Comparison of ENCODE assay signal across 8 mouse cellular contexts in the genomic region with DNA sequence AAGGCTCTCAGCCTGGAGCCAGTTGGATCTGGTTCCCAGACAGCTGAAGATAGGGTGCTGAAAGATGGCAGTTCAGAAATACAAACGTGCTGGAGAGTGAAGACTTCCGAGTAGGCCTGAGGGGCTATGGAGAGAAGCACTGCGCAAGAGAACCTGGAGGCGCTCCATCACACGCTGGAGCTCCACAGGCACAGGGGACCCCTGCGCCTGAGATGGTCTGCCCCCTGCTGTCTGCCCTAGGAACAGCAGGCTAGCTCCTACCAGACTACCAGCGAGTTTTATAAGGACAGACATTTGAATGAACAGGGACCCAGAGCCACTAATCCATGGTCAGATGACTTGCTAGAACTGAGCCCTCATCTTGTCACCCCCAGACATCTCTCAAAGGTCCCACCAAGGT. TPM values are rescaled to one million over a fixed set of nuclear protein-coding genes. Genes with fewer than 3 reads are reported as not detected.
DNase-seq lines count a peak whose midpoint lies in the region; ATAC-seq and TF ChIP-seq lines count a peak whose summit lies in the region.

No protein-coding gene starts in this region.

- ATAC-seq in frontal cortex, adult (ENCODE audit: low TSS enrichment): peak; percentile 69
- peak; percentile 61 for ATAC-seq in hindbrain, embryonic 11.5 days (ENCODE audit: low FRiP score)
- peak; percentile 66 for ATAC-seq in lung, embryonic 16.5 days (ENCODE audit: low read depth)

- H3K36me3 ChIP-seq in hindbrain, embryonic 11.5 days (ENCODE audit: control insufficient read depth, insufficient read depth, low read length): peaks cover 3% of the 10 kb centered on the region; the same call in 1 of the 2 replicates
- H3K36me3 ChIP-seq in lung, embryonic 16.5 days (ENCODE audit: control insufficient read depth, insufficient read depth, low read length): peaks cover 10% of the 10 kb centered on the region

- whole genome bisulfite sequencing in cerebellum, adult 2 months: 6% methylated on average over 7 of the region's 7 CpGs
- WGBS in hindbrain, embryonic 11.5 days: 6% methylated on average over 7 of the region's 7 CpGs
- 3% methylated on average over 7 of the region's 7 CpGs for WGBS in lung, embryonic 16.5 days

- H3K9ac ChIP-seq in hindbrain, embryonic 11.5 days (ENCODE audit: low read depth, low read length): no peak overlapping the region
- H3K9ac ChIP-seq in lung, embryonic 16.5 days (ENCODE audit: low read length): no peak overlapping the region

- H3K27ac ChIP-seq in cerebellum, adult 2 months (ENCODE audit: insufficient read depth, low read length): no peak overlapping the region
- H3K27ac ChIP-seq in hindbrain, embryonic 11.5 days (ENCODE audit: low read depth, low read length): no peak overlapping the region
- no peak overlapping the region for H3K27ac ChIP-seq in lung, embryonic 16.5 days (ENCODE audit: low read length)

- H3K4me3 ChIP-seq in cerebellum, adult 2 months (replicated peaks; ENCODE audit: insufficient read depth, low read depth, low read length): no peak overlapping the region
- no peak overlapping the region for H3K4me3 ChIP-seq in hindbrain, embryonic 11.5 days (ENCODE audit: low read depth, low read length)
- no peak overlapping the region for H3K4me3 ChIP-seq in lung, embryonic 16.5 days (ENCODE audit: low read length)

- no peaks in the 10 kb centered on the region for H3K9me3 ChIP-seq in hindbrain, embryonic 11.5 days (ENCODE audit: control insufficient read depth, low read length)
- H3K9me3 ChIP-seq in lung, embryonic 16.5 days (ENCODE audit: control insufficient read depth, low read length): no peaks in the 10 kb centered on the region

- H3K27me3 ChIP-seq in cerebellum, adult 2 months (ENCODE audit: control insufficient read depth, insufficient read depth, low read length): no peaks in the 10 kb centered on the region
- H3K27me3 ChIP-seq in hindbrain, embryonic 11.5 days (ENCODE audit: control insufficient read depth, insufficient read depth, low read length): no peaks in the 10 kb centered on the region
- no peaks in the 10 kb centered on the region for H3K27me3 ChIP-seq in lung, embryonic 16.5 days (ENCODE audit: control insufficient read depth, insufficient read depth, low read depth, low read length)

- peak; percentile 89 for TF ChIP-seq CTCF in cerebellum, adult 2 months (IDR thresholded peaks at IDR 0.05; ENCODE audit: borderline replicate concordance, insufficient read depth, low read depth, low read length)

- peak; percentile 54 for DNase-seq in MEL-GATA-1-ER (ENCODE audit: extremely low read depth, low read depth)
- peak; percentile 67 to 81 for DNase-seq in cerebellum, adult 2 months
- DNase-seq in hindbrain, embryonic 11.5 days (ENCODE audit: low spot score): peak; percentile 88
- DNase-seq in layer of hippocampus, adult 9-10 months (ENCODE audit: low spot score): peak; percentile 80
- DNase-seq in ovary, postnatal 14 days (ENCODE audit: low spot score): peak; percentile 84
- DNase-seq in thymus, postnatal 10 days (ENCODE audit: low spot score in 2 of 2): peak; percentile 76 to 93

- TF ChIP-seq POLR2A in cerebellum, adult 2 months (IDR thresholded peaks at IDR 0.05; ENCODE audit: borderline replicate concordance, insufficient read depth, low read length): no peak

- H3K4me2 ChIP-seq in hindbrain, embryonic 11.5 days (replicated peaks; ENCODE audit: low read depth, low read length): no peak overlapping the region
- H3K4me2 ChIP-seq in lung, embryonic 16.5 days (ENCODE audit: low read depth, low read length): no peak overlapping the region

- no peaks in the 10 kb centered on the region for H3K4me1 ChIP-seq in cerebellum, adult 2 months (ENCODE audit: control insufficient read depth, insufficient read depth, low read length)
- H3K4me1 ChIP-seq in hindbrain, embryonic 11.5 days (replicated peaks; ENCODE audit: control insufficient read depth, insufficient read depth, low read length): peaks cover 2% of the 10 kb centered on the region; the same call in 1 of the 2 replicates
- H3K4me1 ChIP-seq in lung, embryonic 16.5 days (replicated peaks; ENCODE audit: control insufficient read depth, insufficient read depth, low read length): peaks cover 13% of the 10 kb centered on the region; the same call in 1 of the 2 replicates

RNA-seq across cellular contexts. Expression of a gene that starts 35.0 kb away (rescaled TPM):
- 0.90 and 1.0 TPM in 2 replicates for polyA plus RNA-seq in cerebellum, adult 2 months (2012; rRNA removed)
- polyA plus RNA-seq in hindbrain, embryonic 11.5 days (2014; fragmentation: Nextera tagmentation; extraction: Ambion mirVana): 0.56 and 1.1 TPM in 2 replicates
- 0.23 and 0.26 TPM in 2 replicates for polyA plus RNA-seq in lung, embryonic 16.5 days (2015; fragmentation: Nextera tagmentation; extraction: Ambion mirVana)
